Mouse (Mus musculus) thymus, adult 2 months (tissue): ENCODE results near the gene Wnk2. TPM values are rescaled to one million over a fixed set of nuclear protein-coding genes. Genes with fewer than 3 reads are reported as not detected.

Source experiments
- DNase-seq: peaks from one replicate; pipeline ENCODE4 v3.0.0; 2021
- H3K27ac ChIP-seq: fragments of 200-500 bp; 2 replicates; pipeline ENCODE4 v1.5.1; 2012; ENCODE audit warnings: low read length, control low read depth; ENCODE audit not compliant: control insufficient read depth, insufficient read depth
- H3K27me3 ChIP-seq: fragments of 200-500 bp; 2 replicates; pipeline ENCODE4 v1.6.1; 2012; ENCODE audit warnings: mild to moderate bottlenecking, low read length, moderate library complexity, mixed read lengths; ENCODE audit not compliant: control insufficient read depth, insufficient read depth
- H3K36me3 ChIP-seq: fragments of 200-500 bp; 2 replicates; pipeline ENCODE4 v1.6.1; 2012; ENCODE audit warnings: mild to moderate bottlenecking, low read length, moderate library complexity; ENCODE audit not compliant: control insufficient read depth, insufficient read depth
- H3K4me1 ChIP-seq: fragments of 200-500 bp; replicated peaks from 2 replicates; pipeline ENCODE4 v1.6.1; 2012; ENCODE audit warnings: low read length; ENCODE audit not compliant: control insufficient read depth, insufficient read depth
- H3K4me3 ChIP-seq: fragments of 200-500 bp; 2 replicates; pipeline ENCODE4 v1.5.1; 2012; ENCODE audit warnings: mild to moderate bottlenecking, low read length, control low read depth, moderate library complexity; ENCODE audit not compliant: control insufficient read depth, insufficient read depth
- CTCF ChIP-seq: fragments of 200-500 bp; IDR thresholded peaks from 2 replicates; pipeline ENCODE4 v1.5.1; 2012; ENCODE audit warnings: mild to moderate bottlenecking, control low read depth, low read length, moderate library complexity, borderline replicate concordance; ENCODE audit not compliant: control insufficient read depth, poor library complexity, insufficient read depth; ENCODE audit errors: extremely low read depth
- POLR2A ChIP-seq: fragments of 200-500 bp; IDR thresholded peaks from 2 replicates; pipeline ENCODE4 v1.6.1; 2012; ENCODE audit warnings: mild to moderate bottlenecking, low read length, control low read depth, moderate library complexity; ENCODE audit not compliant: control insufficient read depth, poor library complexity, insufficient read depth; ENCODE audit errors: extremely low read depth
- WGBS: fragments of 180-500 bp; shearing (Covaris S2); methylation state at CpG from one replicate; pipeline ENCODE4 v1.1.7; 2018; 5-methylcytosine and 5-hydroxymethylcytosine counted together
- polyA plus RNA-seq: library from polyadenylated mRNA; depleted of rRNA; stranded (reverse); fragments of >200 nt; gene quantifications from 2 replicates; pipeline ENCODE4 v1.2.3, GENCODE M21; 2012

Gene Wnk2
- polyA plus RNA-seq, 1 experiment: 3.9 TPM

DNA sequence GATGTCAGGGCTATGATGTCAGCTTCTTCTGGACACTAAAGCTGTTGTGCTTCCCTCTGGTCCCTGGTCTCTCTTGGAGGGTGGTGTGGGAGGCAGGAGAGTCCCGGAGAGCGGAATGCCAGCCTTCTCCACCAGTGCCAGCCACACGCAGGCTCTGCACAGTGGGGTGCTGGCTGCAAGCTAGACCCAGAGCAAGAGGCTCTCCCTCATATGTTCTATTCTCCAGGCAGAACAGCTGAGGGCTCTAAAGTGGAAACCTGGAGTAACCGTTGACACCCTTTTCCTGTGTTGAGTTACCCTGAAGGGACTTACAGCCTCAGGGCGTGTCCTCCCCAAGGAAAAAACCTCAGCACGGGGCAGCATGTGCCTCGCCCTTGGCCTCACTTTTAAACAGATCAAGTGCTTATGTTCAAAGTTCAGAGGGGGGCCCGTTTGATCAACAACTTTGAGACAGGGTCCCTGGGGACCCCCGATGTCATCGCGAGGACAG, 39.0 kb upstream of the Wnk2 start:
- H3K36me3 ChIP-seq: no peaks in the 10 kb centered on the region
- no peaks in the 10 kb centered on the region for H3K27me3 ChIP-seq
- WGBS: 24% methylated on average over 11 of the region's 11 CpGs
- TF ChIP-seq POLR2A (no peak; the same call in 1 of the 2 replicates), CTCF (no peak)
- H3K4me1 ChIP-seq: peaks cover 17% of the 10 kb centered on the region
- no peak for DNase-seq
- H3K27ac ChIP-seq: peak overlapping the region; percentile 4; the same call in 1 of the 2 replicates
- peak overlapping the region; percentile 25 for H3K4me3 ChIP-seq

DNA sequence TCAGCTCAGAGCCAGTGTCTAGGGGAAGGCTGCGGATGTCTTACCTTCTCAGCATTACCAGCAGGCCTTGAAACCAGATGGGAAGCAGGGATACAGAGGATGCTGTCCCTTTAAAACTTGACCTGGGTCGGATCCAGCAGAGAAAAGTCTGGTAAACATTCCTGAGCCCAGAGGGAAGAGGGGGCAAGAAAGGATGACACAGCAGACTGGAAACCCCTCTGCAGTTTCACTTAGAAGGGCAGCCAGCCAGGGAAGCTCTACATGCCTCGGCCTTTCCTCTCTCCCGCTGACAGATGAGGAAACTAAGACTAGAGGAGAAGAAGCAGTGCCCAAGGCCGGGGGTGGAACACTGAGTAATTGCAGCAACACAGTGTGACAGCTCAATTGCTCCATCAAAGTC, 35.8 kb upstream of the Wnk2 start:
- peaks cover 16% of the 10 kb centered on the region for H3K4me1 ChIP-seq
- H3K27ac ChIP-seq: no peak overlapping the region
- WGBS: 83% methylated on average over 5 of the region's 5 CpGs
- no peaks in the 10 kb centered on the region for H3K36me3 ChIP-seq
- no peak for TF ChIP-seq POLR2A
- TF ChIP-seq CTCF: no peak
- H3K4me3 ChIP-seq: no peak overlapping the region
- no peaks in the 10 kb centered on the region for H3K27me3 ChIP-seq
- no peak for DNase-seq

DNA sequence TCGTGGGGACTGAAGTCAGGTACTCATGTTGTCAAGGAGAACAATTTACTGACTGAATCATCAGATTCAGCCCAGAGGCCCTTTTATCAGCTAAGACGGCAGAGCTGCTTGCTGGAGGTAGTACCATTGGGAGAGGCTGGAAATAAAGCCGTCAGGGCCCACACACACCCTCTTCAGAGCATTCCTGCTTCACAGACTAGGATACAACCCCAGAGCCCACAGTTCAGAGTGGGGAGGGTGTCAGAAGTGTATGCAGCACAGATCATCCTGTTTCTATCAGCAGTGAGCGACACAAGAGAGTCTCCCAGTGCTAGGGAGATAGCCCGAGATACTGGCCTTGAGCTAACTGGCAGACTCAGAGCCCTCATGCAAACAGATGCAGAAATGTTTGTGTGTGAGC, 35.3 kb upstream of the Wnk2 start:
- Histone ChIP-seq H3K4me1 (peaks cover 11% of the 10 kb centered on the region), H3K27me3 (no peaks in the 10 kb centered on the region), H3K27ac (no peak overlapping the region), H3K36me3 (no peaks in the 10 kb centered on the region), H3K4me3 (no peak overlapping the region)
- no peak for DNase-seq
- 97% methylated on average over 5 of the region's 5 CpGs for WGBS
- TF ChIP-seq CTCF (no peak), POLR2A (no peak)

DNA sequence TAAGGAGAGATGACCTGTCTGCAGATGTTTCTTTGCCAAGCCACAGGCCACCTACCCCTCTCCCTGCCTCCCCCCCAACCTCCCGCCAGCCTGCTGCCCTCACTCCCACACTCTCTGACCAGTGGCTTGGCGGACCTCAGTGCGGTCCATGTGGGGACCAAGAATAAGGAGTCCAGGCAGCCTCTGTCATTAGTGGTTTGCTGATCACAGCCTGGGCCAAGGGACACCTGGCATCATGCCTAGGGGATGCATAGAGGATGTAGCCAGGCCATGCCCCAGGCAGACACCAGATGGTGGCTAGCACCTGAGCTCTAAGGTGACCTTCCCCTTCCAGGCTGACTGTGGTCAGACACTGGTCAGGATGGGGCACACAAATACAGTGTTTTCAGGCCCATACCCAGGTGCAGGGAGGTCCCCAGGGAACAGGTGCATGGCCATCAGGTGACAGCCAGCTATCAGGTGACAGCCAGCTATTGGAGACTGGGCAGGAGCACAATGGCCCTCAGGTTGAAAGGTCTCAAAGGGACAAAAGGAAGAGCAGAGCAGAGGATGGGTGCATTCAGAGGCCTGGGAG, 33.7 kb upstream of the Wnk2 start:
- Histone ChIP-seq H3K4me1 (peaks cover 2% of the 10 kb centered on the region), H3K36me3 (no peaks in the 10 kb centered on the region), H3K27ac (no peak overlapping the region), H3K27me3 (no peaks in the 10 kb centered on the region), H3K4me3 (no peak overlapping the region)
- 100% methylated on average over 3 of the region's 3 CpGs for WGBS
- no peak for DNase-seq
- TF ChIP-seq CTCF (no peak), POLR2A (no peak)

DNA sequence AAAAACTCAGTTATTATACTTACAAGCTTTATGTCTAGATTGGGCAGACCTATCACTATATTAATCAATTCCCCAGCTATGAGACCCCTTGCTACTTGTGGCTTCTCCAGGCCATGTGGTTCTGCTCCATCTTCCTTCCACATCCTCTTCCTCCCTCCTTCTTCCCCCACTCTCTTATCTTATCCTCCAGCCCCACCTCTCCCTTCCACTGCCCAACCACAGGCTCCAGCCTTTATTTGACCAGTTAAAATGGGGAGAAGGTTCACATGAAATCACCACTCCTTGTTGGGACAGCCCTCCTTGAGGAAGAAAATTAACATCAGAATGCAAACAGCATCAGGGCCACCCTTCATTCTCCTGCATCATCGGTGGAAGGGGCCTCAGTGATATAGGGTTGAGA, 32.9 kb upstream of the Wnk2 start:
- Histone ChIP-seq H3K4me1 (no peaks in the 10 kb centered on the region), H3K36me3 (no peaks in the 10 kb centered on the region), H3K4me3 (no peak overlapping the region), H3K27me3 (no peaks in the 10 kb centered on the region), H3K27ac (no peak overlapping the region)
- no peak for DNase-seq
- 46% methylated on average over 1 of the region's 1 CpGs for WGBS
- TF ChIP-seq POLR2A (no peak), CTCF (no peak)

DNA sequence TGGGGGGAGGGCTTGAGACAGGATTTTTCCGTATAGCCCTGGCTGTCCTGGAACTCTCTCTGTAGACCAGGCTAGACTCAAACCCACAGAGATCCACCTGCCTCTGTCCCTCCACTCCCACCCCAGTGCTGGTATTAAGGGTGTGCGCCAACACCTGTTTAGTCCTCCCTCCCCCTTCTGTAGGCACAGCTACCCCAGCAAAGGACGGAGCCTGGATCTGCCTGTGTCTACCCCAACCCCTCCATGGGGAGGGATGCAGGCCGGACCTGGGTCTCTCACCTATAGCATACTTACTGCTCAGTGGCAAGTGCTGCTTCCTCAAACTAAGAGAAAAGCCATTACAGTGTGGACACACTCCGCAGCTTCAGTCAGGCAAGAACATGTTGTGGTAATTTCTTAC, 32.5 kb upstream of the Wnk2 start:
- Histone ChIP-seq H3K4me1 (no peaks in the 10 kb centered on the region), H3K4me3 (no peak overlapping the region), H3K27ac (no peak overlapping the region), H3K36me3 (no peaks in the 10 kb centered on the region), H3K27me3 (no peaks in the 10 kb centered on the region)
- 84% methylated on average over 5 of the region's 5 CpGs for WGBS
- TF ChIP-seq POLR2A (no peak), CTCF (no peak)
- no peak for DNase-seq
